Mouse (Mus musculus): ENCODE results near the gene Uqcc1.

DNA sequence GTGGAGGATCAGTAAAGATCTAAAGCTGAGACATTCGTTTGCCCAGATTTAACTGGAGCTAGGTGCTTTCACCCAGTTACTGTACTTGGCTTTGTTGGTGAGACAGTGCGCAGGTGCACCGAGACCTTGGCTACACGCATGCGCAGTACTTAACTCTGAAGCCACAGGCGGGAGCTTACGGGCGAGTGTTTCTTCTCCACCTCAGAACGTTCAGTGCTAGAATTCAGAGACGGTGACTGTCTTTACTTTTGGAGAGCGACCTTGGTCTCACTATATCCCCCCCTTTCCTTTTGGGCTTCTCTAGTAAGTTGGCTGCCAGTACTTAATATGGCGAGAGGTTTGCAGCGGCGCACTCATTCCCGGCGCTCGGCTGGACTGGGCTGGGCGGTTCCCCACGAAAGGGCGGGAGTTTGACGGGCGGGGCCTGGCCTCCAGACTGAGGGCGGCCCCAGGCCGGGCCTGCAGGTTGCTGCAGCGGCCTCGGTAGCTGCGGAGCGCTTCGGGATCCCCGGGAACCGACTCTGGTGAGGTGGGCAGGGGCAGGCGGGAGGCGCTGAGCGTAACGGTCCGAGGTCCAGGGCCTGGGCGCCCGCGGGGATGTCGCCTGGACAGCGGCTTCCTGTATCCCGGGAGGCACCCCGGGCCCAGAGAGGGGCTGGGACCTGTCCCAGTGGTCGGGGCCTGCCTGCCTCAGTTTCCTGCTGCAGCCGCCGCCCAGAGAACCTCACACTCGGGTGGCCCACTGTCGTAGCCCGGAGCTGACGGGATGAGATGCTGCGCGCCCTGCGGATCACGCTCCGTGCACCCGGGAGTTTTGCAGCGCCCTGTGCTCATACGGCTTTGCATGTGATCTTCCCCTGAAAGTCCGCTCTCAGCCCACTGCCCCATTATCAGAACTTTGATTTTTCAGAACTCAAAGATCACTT is 26.3 kb upstream of the Uqcc1 start, which contains the start of gene Cep250:
- no peak for TF ChIP-seq CTCF (IDR thresholded peaks at IDR 0.05; ENCODE audit: low read depth)
- TF ChIP-seq EP300 (IDR thresholded peaks at IDR 0.05; ENCODE audit: low read depth): no peak

All from liver, postnatal 0 days (tissue).